Mouse (Mus musculus): ENCODE results near the gene Katnal1.

GRCm38 (mm10) chr5:148866571-148866970 lies 62.5 kb downstream of the Katnal1 start:
- no peak for TF ChIP-seq TCF12 (IDR thresholded peaks at IDR 0.05; ENCODE audit: low read depth, low read length)
- TF ChIP-seq GATA1 (IDR thresholded peaks at IDR 0.05; ENCODE audit: low read depth, low read length): no peak
- no peak for TF ChIP-seq CTCF (IDR thresholded peaks at IDR 0.05 in 2 of 3, conservative IDR thresholded peaks at IDR 0.05 in 1 of 3; ENCODE audit: control insufficient read depth in 1 of 3, insufficient read depth in 1 of 3, low read depth in 2 of 3, low read length in 3 of 3, poor library complexity in 1 of 3, severe bottlenecking in 1 of 3)
- no peak for TF ChIP-seq ZNF384 (IDR thresholded peaks at IDR 0.05; ENCODE audit: low read depth, low read length)
- TF ChIP-seq SMC3 (IDR thresholded peaks at IDR 0.05; ENCODE audit: low read depth, low read length): no peak
- TF ChIP-seq MXI1 (IDR thresholded peaks at IDR 0.05; ENCODE audit: low read depth, low read length): no peak
- TF ChIP-seq ELF1 (IDR thresholded peaks at IDR 0.05; ENCODE audit: low read depth, low read length): no peak
- no peak for TF ChIP-seq HCFC1 (IDR thresholded peaks at IDR 0.05; ENCODE audit: low read depth, low read length)
- no peak for TF ChIP-seq SIN3A (IDR thresholded peaks at IDR 0.05; ENCODE audit: low read length)
- TF ChIP-seq MYC (IDR thresholded peaks at IDR 0.05; ENCODE audit: low read depth, low read length): no peak
- TF ChIP-seq MEF2A (IDR thresholded peaks at IDR 0.05; ENCODE audit: extremely low read depth, insufficient replicate concordance, low read depth, low read length, poor library complexity, severe bottlenecking): no peak
- no peak for TF ChIP-seq KAT2A (conservative IDR thresholded peaks at IDR 0.05; ENCODE audit: low read depth, low read length)
- TF ChIP-seq ZKSCAN1 (IDR thresholded peaks at IDR 0.05; ENCODE audit: low read depth, low read length): no peak
